9 mouse cellular contexts compared by ENCODE assay signal in genomic region chr12:118846221-118846620, GRCm38 (mm10). TPM values are rescaled to one million over a fixed set of nuclear protein-coding genes. Genes with fewer than 3 reads are reported as not detected.
A peak's percentile ranks its signal among the peaks of the same experiment; 100 is the strongest.
DNase-seq lines count a peak whose midpoint lies in the region; ATAC-seq and TF ChIP-seq lines count a peak whose summit lies in the region.
"Had no signal": no experiment of that assay in that cellular context is flagged by ENCODE, and none has a peak within 500 bp of the region (broad histone marks: within the 10 kb centered on the region; RNA-seq: fewer than 3 reads in every experiment).

TSS of gene Sp8 (plus strand) at chr12:118846329.

- H3K9ac ChIP-seq in heart, postnatal 0 days (replicated peaks; ENCODE audit: low read depth, low read length): no peak within 1 kb of the TSS
- H3K9ac ChIP-seq in hindbrain, embryonic 11.5 days (ENCODE audit: low read depth, low read length): peak within 1 kb of the TSS; percentile 70; the same call in 1 of the 2 replicates
- peak within 1 kb of the TSS; percentile 39 for H3K9ac ChIP-seq in midbrain, embryonic 12.5 days (replicated peaks)

- peaks cover 99% of the 10 kb centered on the region for H3K27me3 ChIP-seq in heart, postnatal 0 days (ENCODE audit: control insufficient read depth, insufficient read depth, low read length)
- H3K27me3 ChIP-seq in hindbrain, embryonic 11.5 days (ENCODE audit: control insufficient read depth, insufficient read depth, low read length): peaks cover 54% of the 10 kb centered on the region
- H3K27me3 ChIP-seq in midbrain, embryonic 12.5 days: peaks cover 77% of the 10 kb centered on the region

- peak within 1 kb of the TSS; percentile 87 for H3K4me2 ChIP-seq in heart, postnatal 0 days (ENCODE audit: low read depth, low read length)
- H3K4me2 ChIP-seq in hindbrain, embryonic 11.5 days (replicated peaks; ENCODE audit: low read depth, low read length): peak within 1 kb of the TSS; percentile 45
- peak within 1 kb of the TSS; percentile 68 for H3K4me2 ChIP-seq in midbrain, embryonic 12.5 days (replicated peaks)

- no peak for TF ChIP-seq POLR2A in brain, embryonic 14.5 days (IDR thresholded peaks at IDR 0.05; ENCODE audit: borderline replicate concordance, extremely low read depth, insufficient read depth, insufficient read length, poor library complexity, severe bottlenecking)

- H3K27ac ChIP-seq in heart, postnatal 0 days (ENCODE audit: low read depth): no peak within 1 kb of the TSS
- H3K27ac ChIP-seq in hindbrain, embryonic 11.5 days (ENCODE audit: low read depth, low read length): 0 out of 2 replicates have a peak within 1 kb of the TSS, but pooled peaks have one; percentile 36
- 0 out of 2 replicates have a peak within 1 kb of the TSS, but pooled peaks have one; percentile 30 for H3K27ac ChIP-seq in midbrain, embryonic 12.5 days (replicated peaks)

- H3K4me3 ChIP-seq in heart, postnatal 0 days (ENCODE audit: low read depth, low read length): peak within 1 kb of the TSS; percentile 59
- H3K4me3 ChIP-seq in hindbrain, embryonic 11.5 days (ENCODE audit: low read depth, low read length): peak within 1 kb of the TSS; percentile 55
- peak within 1 kb of the TSS; percentile 51 for H3K4me3 ChIP-seq in midbrain, embryonic 12.5 days

- no peaks in the 10 kb centered on the region for H3K36me3 ChIP-seq in heart, postnatal 0 days (replicated peaks; ENCODE audit: control insufficient read depth, insufficient read depth, low read length)
- H3K36me3 ChIP-seq in hindbrain, embryonic 11.5 days (ENCODE audit: control insufficient read depth, insufficient read depth, low read length): no peaks in the 10 kb centered on the region
- H3K36me3 ChIP-seq in midbrain, embryonic 12.5 days: no peaks in the 10 kb centered on the region

- no peak for TF ChIP-seq EP300 in heart, postnatal 0 days (IDR thresholded peaks at IDR 0.05; ENCODE audit: low read depth)

- H3K9me3 ChIP-seq in heart, postnatal 0 days (replicated peaks; ENCODE audit: control insufficient read depth, low read length): no peaks in the 10 kb centered on the region
- H3K9me3 ChIP-seq in hindbrain, embryonic 11.5 days (ENCODE audit: control insufficient read depth, low read length): no peaks in the 10 kb centered on the region
- H3K9me3 ChIP-seq in midbrain, embryonic 12.5 days: no peaks in the 10 kb centered on the region

- no peak for ATAC-seq in heart, postnatal 0 days (ENCODE audit: insufficient read depth, low read depth)
- no peak for ATAC-seq in hindbrain, embryonic 11.5 days (ENCODE audit: low FRiP score)
- no peak for ATAC-seq in midbrain, embryonic 12.5 days (ENCODE audit: low FRiP score, low read depth)

- H3K4me1 ChIP-seq in heart, postnatal 0 days (ENCODE audit: control insufficient read depth, insufficient read depth): no peaks in the 10 kb centered on the region
- H3K4me1 ChIP-seq in hindbrain, embryonic 11.5 days (replicated peaks; ENCODE audit: control insufficient read depth, insufficient read depth, low read length): peaks cover 5% of the 10 kb centered on the region
- H3K4me1 ChIP-seq in midbrain, embryonic 12.5 days: peaks cover 33% of the 10 kb centered on the region

- no peak for DNase-seq in heart, postnatal 0 days (ENCODE audit: low spot score)
- no peak for DNase-seq in heart, adult 9 months (ENCODE audit: low spot score in 2 of 2)
- peak; percentile 56 for DNase-seq in brain, embryonic 14.5 days (ENCODE audit: low read depth)
- DNase-seq in hindbrain, embryonic 11.5 days (ENCODE audit: low spot score): peak; percentile 46
- no peak for DNase-seq in gastrocnemius, postnatal 36 days
- DNase-seq in yolk sac, embryonic 10.5 days (ENCODE audit: low spot score): no peak
- no peak for DNase-seq in layer of hippocampus, adult 9-11 months

- TF ChIP-seq CTCF in heart, postnatal 0 days (IDR thresholded peaks at IDR 0.05; ENCODE audit: low read depth): no peak
- no peak for TF ChIP-seq CTCF in brain, embryonic 14.5 days (IDR thresholded peaks at IDR 0.05; ENCODE audit: borderline replicate concordance, extremely low read depth, insufficient read depth, insufficient read length)

- intact Hi-C loops in gastrocnemius, postnatal 36 days (cut with DNase I): no loop called here

- WGBS in heart, postnatal 0 days: 5% methylated on average over 6 of the region's 6 CpGs
- WGBS in hindbrain, embryonic 11.5 days: 4% methylated on average over 6 of the region's 6 CpGs
- WGBS in midbrain, embryonic 12.5 days: under 1% methylated on average over 6 of the region's 6 CpGs

RNA-seq across cellular contexts. Expression of gene Sp8, which starts in this region (rescaled TPM):
- not detected in 2 replicates for total RNA-seq in heart, postnatal 0 days (2014; rRNA removed; ENCODE audit: low replicate concordance)
- polyA plus RNA-seq in heart, postnatal 0 days (2015; fragmentation: Nextera tagmentation; extraction: Ambion mirVana): not detected in 2 replicates
- 7.5 and 10.7 TPM in 2 replicates for polyA plus RNA-seq in brain, embryonic 14.5 days (2012; rRNA removed)
- 10.8 and 12.2 TPM in 2 replicates for polyA plus RNA-seq in hindbrain, embryonic 11.5 days (2014; fragmentation: Nextera tagmentation; extraction: Ambion mirVana)
- 6.2 and 8.3 TPM in 2 replicates for polyA plus RNA-seq in midbrain, embryonic 12.5 days (2016; fragmentation: Nextera tagmentation; extraction: Ambion mirVana)
- total RNA-seq in gastrocnemius, postnatal 36 days (2021): not detected
- polyA plus RNA-seq: gonadal fat pad, adult 2 months had no signal

Comparison
In these comparisons a context has a peak if more than half of its experiments do, and no peak if none do; other contexts are left out.
1. DNase-seq: peak in brain, embryonic 14.5 days (single experiment) and hindbrain, embryonic 11.5 days (single experiment); none in heart, postnatal 0 days (single experiment), heart, adult 9 months (0 of 2), gastrocnemius, postnatal 36 days (0 of 2), yolk sac, embryonic 10.5 days (single experiment) and layer of hippocampus, adult 9-11 months (single experiment).
2. Peak in every context shown above with its lines, with median percentiles within 50 percentile points of each other: H3K4me2 ChIP-seq and H3K4me3 ChIP-seq.